Mouse (Mus musculus) limb, embryonic 11.5 days (tissue): ENCODE measurements at regions not wholly inside any gene's neighbourhood (a gene's known extent, or its start where the extent isn't known, plus 50 kb on each side); places are given as distances from the start of the nearest gene placed in this dataset.

Source experiments
- ATAC-seq: fragments of 200-750 bp; cut with Nextera tagmentation; 2 replicates; pipeline ENCODE4 v1.8.0; 2017; ENCODE audit warnings: low read depth; ENCODE audit not compliant: insufficient number of reproducible peaks, low FRiP score, low TSS enrichment
- DNase-seq: peaks from one replicate; pipeline ENCODE4 v3.0.0-alpha.2; 2015; ENCODE audit warnings: low spot score
- H3K27ac ChIP-seq: fragments of 300-500 bp; sonication (generic); replicated peaks from 2 replicates; pipeline ENCODE4 v1.5.1; 2014; ENCODE audit warnings: low read depth, mild to moderate bottlenecking, low read length
- H3K27me3 ChIP-seq: fragments of 300-500 bp; sonication (generic); 2 replicates; pipeline ENCODE4 v1.6.1; 2014; ENCODE audit warnings: mild to moderate bottlenecking, low read length, mixed read lengths; ENCODE audit not compliant: control insufficient read depth, insufficient read depth
- H3K36me3 ChIP-seq: fragments of 300-500 bp; sonication (generic); 2 replicates; pipeline ENCODE4 v1.6.1; 2014; ENCODE audit warnings: mild to moderate bottlenecking, low read length, moderate library complexity, mixed read lengths; ENCODE audit not compliant: control insufficient read depth, insufficient read depth
- H3K4me1 ChIP-seq: fragments of 300-500 bp; sonication (generic); 2 replicates; pipeline ENCODE4 v1.6.1; 2014; ENCODE audit warnings: low read length, mixed read lengths; ENCODE audit not compliant: control insufficient read depth, insufficient read depth
- H3K4me2 ChIP-seq: fragments of 300-500 bp; sonication (generic); 2 replicates; pipeline ENCODE4 v1.6.1; 2014; ENCODE audit warnings: low read depth, mild to moderate bottlenecking, moderate library complexity; ENCODE audit not compliant: severe bottlenecking
- H3K4me3 ChIP-seq: fragments of 300-500 bp; sonication (generic); 2 replicates; pipeline ENCODE4 v1.5.1; 2014; ENCODE audit warnings: low read depth, low read length
- H3K9ac ChIP-seq: fragments of 300-500 bp; sonication (generic); 2 replicates; pipeline ENCODE4 v1.6.1; 2014; ENCODE audit warnings: mild to moderate bottlenecking, low read length
- H3K9me3 ChIP-seq: fragments of 300-500 bp; sonication (generic); 2 replicates; pipeline ENCODE4 v1.6.1; 2016; ENCODE audit warnings: low read length; ENCODE audit not compliant: control insufficient read depth
- WGBS: fragments of 180-500 bp; shearing (Covaris S2); extraction: QIAGEN DNeasy Blood & Tissue Kit; methylation state at CpG from one replicate; pipeline ENCODE4 v1.1.7; 2014; 5-methylcytosine and 5-hydroxymethylcytosine counted together

- no peaks in the 10 kb centered on the region for H3K9me3 ChIP-seq
- no peaks in the 10 kb centered on the region for H3K27me3 ChIP-seq
- no peak overlapping the region for H3K4me2 ChIP-seq
- ATAC-seq, result no peak
- no peak overlapping the region for H3K9ac ChIP-seq
- DNase-seq, result peak; percentile 32
- 29% methylated on average over 8 of the region's 8 CpGs for WGBS
- peaks cover 8% of the 10 kb centered on the region; the same call in 1 of the 2 replicates for H3K4me1 ChIP-seq
- no peak overlapping the region for H3K27ac ChIP-seq
- no peak overlapping the region for H3K4me3 ChIP-seq
- no peaks in the 10 kb centered on the region for H3K36me3 ChIP-seq
Observed at GRCm38 (mm10) chr10:118564041-118564440, 123.2 kb downstream of the Ifng start.

- DNase-seq (peak; percentile 42), ATAC-seq (no peak)
- no peak overlapping the region for H3K27ac ChIP-seq
Observed at GRCm38 (mm10) chr10:118564528-118565268, 123.9 kb downstream of the Ifng start.

GRCm38 (mm10) chr10:118568617-118569016 is 127.8 kb downstream of the Ifng start:
- no peaks in the 10 kb centered on the region for H3K27me3 ChIP-seq
- no peaks in the 10 kb centered on the region for H3K36me3 ChIP-seq
- H3K27ac ChIP-seq, result no peak overlapping the region
- H3K9ac ChIP-seq, result no peak overlapping the region
- peaks cover 8% of the 10 kb centered on the region; the same call in 1 of the 2 replicates for H3K4me1 ChIP-seq
- DNase-seq (no peak), ATAC-seq (no peak)
- no peak overlapping the region for H3K4me2 ChIP-seq
- H3K9me3 ChIP-seq, result no peaks in the 10 kb centered on the region
- H3K4me3 ChIP-seq, result no peak overlapping the region
- WGBS, result 81% methylated on average over 10 of the region's 10 CpGs

More at GRCm38 (mm10) chr10:118564528-118565268, 123.9 kb downstream of the Ifng start:
- WGBS, result 70% methylated on average over 16 of the region's 16 CpGs
- H3K4me3 ChIP-seq, result no peak overlapping the region
- H3K36me3 ChIP-seq, result no peaks in the 10 kb centered on the region
- peaks cover 8% of the 10 kb centered on the region; the same call in 1 of the 2 replicates for H3K4me1 ChIP-seq
- no peaks in the 10 kb centered on the region for H3K27me3 ChIP-seq
- H3K9me3 ChIP-seq, result no peaks in the 10 kb centered on the region
- H3K9ac ChIP-seq, result no peak overlapping the region
- no peak overlapping the region for H3K4me2 ChIP-seq

- Histone ChIP-seq H3K9me3 (no peaks in the 10 kb centered on the region), H3K9ac (no peak overlapping the region), H3K4me2 (no peak overlapping the region), H3K36me3 (no peaks in the 10 kb centered on the region), H3K27me3 (no peaks in the 10 kb centered on the region), H3K27ac (no peak overlapping the region), H3K4me1 (peaks cover 1% of the 10 kb centered on the region; the same call in 1 of the 2 replicates), H3K4me3 (no peak overlapping the region)
- WGBS, result 37% methylated on average over 8 of the region's 8 CpGs
- ATAC-seq (no peak), DNase-seq (no peak)
Observed at GRCm38 (mm10) chr10:118569424-118569823, 128.6 kb downstream of the Ifng start.

- 88% methylated on average over 3 of the region's 3 CpGs for WGBS
- ATAC-seq (no peak), DNase-seq (no peak)
- no peak overlapping the region for H3K9ac ChIP-seq
- no peaks in the 10 kb centered on the region for H3K9me3 ChIP-seq
- no peak overlapping the region for H3K4me2 ChIP-seq
- no peak overlapping the region for H3K4me3 ChIP-seq
- H3K4me1 ChIP-seq, result no peaks in the 10 kb centered on the region
- H3K27ac ChIP-seq, result no peak overlapping the region
- no peaks in the 10 kb centered on the region for H3K36me3 ChIP-seq
- no peaks in the 10 kb centered on the region for H3K27me3 ChIP-seq
Observed at GRCm38 (mm10) chr10:118573247-118573646, 132.4 kb downstream of the Ifng start.

- no peak overlapping the region for H3K27ac ChIP-seq
- ATAC-seq, result no peak
- no peaks in the 10 kb centered on the region for H3K4me1 ChIP-seq
- DNase-seq, result no peak
- H3K4me3 ChIP-seq, result no peak overlapping the region
- H3K9me3 ChIP-seq, result no peaks in the 10 kb centered on the region
- no peaks in the 10 kb centered on the region for H3K27me3 ChIP-seq
- H3K9ac ChIP-seq, result no peak overlapping the region
- 89% methylated on average over 7 of the region's 7 CpGs for WGBS
- no peak overlapping the region for H3K4me2 ChIP-seq
- H3K36me3 ChIP-seq, result no peaks in the 10 kb centered on the region
Observed at GRCm38 (mm10) chr10:118575570-118575969, 134.7 kb downstream of the Ifng start.

GRCm38 (mm10) chr10:118581376-118581775 is 140.5 kb downstream of the Ifng start:
- no peaks in the 10 kb centered on the region for H3K9me3 ChIP-seq
- no peak overlapping the region for H3K27ac ChIP-seq
- no peaks in the 10 kb centered on the region for H3K27me3 ChIP-seq
- H3K9ac ChIP-seq, result no peak overlapping the region
- DNase-seq (no peak), ATAC-seq (no peak)
- H3K4me1 ChIP-seq, result no peaks in the 10 kb centered on the region
- no peak overlapping the region for H3K4me3 ChIP-seq
- WGBS, result 26% methylated on average over 2 of the region's 2 CpGs
- no peaks in the 10 kb centered on the region for H3K36me3 ChIP-seq
- no peak overlapping the region for H3K4me2 ChIP-seq

- 92% methylated on average over 4 of the region's 4 CpGs for WGBS
- no peak for ATAC-seq
- no peak overlapping the region for H3K4me2 ChIP-seq
- H3K36me3 ChIP-seq, result no peaks in the 10 kb centered on the region
- no peak overlapping the region for H3K4me3 ChIP-seq
- DNase-seq, result no peak
- H3K27me3 ChIP-seq, result no peaks in the 10 kb centered on the region
- no peak overlapping the region for H3K9ac ChIP-seq
- no peaks in the 10 kb centered on the region for H3K4me1 ChIP-seq
- H3K9me3 ChIP-seq, result no peaks in the 10 kb centered on the region
- H3K27ac ChIP-seq, result no peak overlapping the region
Observed at GRCm38 (mm10) chr10:118585821-118586220, 145.0 kb downstream of the Ifng start.

- Histone ChIP-seq H3K36me3 (no peaks in the 10 kb centered on the region), H3K4me3 (no peak overlapping the region), H3K4me1 (no peaks in the 10 kb centered on the region), H3K9me3 (no peaks in the 10 kb centered on the region), H3K9ac (no peak overlapping the region), H3K27me3 (no peaks in the 10 kb centered on the region), H3K4me2 (no peak overlapping the region), H3K27ac (no peak overlapping the region)
- DNase-seq, result no peak
- no peak for ATAC-seq
- 75% methylated on average over 8 of the region's 8 CpGs for WGBS
Observed at GRCm38 (mm10) chr10:118588198-118588597, 147.4 kb downstream of the Ifng start.
